Mouse (Mus musculus): ENCODE measurements around the gene Ankrd11.
"Not testable (repeated sequence)": the region's sequence is repeated elsewhere in the genome, so short reads cannot be mapped to it uniquely, and the experiment has no call there.

The Ankrd11 gene

DNA sequence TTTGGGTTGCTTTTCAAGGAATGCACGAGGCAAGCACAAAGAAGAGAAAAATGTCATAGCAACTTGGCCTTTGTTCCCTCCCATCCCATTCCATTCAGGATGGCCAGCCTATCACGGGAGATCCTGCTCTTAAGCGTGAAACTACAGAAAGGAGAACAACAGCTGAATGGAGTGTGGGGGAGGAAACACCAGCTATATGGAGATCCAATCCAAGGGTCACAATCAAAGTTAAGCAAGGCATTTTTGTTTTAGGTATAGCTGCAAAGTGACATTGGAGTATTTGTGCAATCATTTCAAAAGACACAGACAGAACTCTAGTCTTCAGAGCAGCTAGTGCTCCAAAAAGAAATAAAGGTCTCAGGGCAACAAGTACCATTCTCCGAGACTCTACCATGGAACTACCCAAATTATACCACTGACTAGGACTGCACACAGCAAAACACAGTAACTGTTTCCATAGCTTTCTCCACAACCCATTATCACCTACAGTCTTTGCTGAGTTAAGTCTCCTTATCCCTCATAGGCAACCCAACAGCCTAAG is 1.9 kb downstream of the Ankrd11 start:
- DNase-seq (ENCODE audit: low read depth, low spot score) = peak; percentile 74

DNA sequence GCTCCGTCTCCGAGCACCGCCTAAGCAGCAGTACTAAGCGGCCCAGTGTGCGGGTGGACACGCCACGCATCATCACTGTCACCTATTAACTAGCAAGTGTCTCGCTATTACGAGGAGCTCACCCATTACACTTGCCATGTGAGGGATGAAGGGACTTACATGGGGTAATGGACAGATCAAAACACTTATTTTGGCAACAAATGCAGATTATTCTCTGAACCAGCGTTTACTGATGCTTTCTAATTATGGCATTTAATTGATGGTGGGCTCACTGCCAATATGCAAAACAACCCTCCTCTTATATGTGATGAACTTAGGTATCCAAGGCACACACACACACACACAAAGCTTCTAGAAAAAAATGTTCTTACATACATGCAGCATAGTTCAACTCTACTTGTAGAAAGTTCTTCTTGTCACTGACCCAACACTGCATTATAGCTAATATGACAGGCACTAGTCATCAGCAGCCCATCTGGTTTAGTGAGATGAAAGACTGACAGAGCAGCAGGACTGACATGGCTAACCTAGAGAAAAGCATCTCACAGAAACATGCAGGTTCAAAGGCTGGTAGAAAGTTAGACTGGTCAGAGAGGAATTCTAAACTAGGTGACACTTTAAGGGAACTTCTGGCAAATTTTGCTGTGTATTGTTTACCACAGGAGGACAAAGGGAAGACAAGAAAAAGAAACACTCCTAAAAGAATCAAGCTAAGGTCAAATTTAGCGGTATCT is 2.5 kb downstream of the Ankrd11 start:
- peak; percentile 18 for DNase-seq (ENCODE audit: low read depth, low spot score)

DNA sequence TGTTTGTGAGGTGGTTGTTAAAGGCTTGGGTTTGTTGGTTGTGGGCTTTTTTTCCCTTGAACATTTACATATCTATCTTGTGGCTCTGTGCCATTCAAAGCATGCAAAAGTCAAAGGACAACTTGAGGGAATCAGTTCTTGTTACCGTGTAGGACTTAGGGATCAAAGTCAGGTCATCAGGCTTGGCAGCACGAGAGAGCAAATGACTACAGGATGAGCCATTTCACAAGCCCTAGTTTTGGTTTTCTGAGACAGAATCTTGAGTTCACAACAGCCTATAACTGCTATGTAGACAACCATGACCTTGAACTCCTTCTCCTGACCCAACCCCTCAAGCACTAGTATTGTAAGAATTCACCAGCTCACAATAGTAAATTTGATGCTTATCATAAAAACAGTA is 3.7 kb downstream of the Ankrd11 start:
- no peak for DNase-seq (ENCODE audit: low read depth, low spot score)

DNA sequence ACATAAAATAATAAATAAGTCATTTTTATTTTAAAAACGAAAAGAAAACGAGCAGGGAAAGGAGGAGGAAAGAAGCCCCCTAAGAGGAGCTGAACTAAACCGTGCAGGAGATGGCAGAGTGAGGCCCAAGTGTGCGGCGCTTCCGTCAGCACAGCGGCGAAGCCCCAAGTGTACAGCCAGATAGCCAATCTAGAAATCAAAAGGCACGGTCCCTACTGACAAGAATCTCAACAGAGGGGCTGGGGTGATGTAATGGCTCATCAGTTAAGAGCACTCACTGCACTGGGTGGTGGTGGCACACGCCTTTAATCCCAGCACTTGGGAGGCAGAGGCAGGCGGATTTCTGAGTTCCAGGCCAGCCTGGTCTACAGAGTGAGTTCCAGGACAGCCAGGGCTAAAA is 4.6 kb downstream of the Ankrd11 start:
- DNase-seq (ENCODE audit: low read depth, low spot score) = no peak

DNA sequence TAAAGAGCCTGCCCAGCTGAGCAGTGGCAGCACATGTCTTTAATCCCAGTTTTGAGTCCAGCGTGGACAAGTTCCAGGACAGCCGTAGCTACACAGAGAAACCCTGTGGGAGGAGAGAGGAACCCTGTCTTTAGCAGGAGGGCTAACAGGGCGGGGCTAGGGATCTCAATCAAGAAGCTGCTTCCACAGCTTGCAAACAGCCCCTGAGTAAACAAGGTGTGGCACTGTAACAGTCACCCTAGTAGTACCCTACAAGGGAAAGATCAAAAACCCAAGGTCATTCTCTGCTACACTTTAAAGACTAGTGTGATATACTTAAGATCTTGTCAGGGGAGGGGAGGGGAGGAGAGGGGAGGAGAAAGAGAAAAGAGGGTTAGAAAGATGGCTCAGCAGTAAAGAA is 5.1 kb downstream of the Ankrd11 start:
- no peak for DNase-seq (ENCODE audit: low read depth, low spot score)

DNA sequence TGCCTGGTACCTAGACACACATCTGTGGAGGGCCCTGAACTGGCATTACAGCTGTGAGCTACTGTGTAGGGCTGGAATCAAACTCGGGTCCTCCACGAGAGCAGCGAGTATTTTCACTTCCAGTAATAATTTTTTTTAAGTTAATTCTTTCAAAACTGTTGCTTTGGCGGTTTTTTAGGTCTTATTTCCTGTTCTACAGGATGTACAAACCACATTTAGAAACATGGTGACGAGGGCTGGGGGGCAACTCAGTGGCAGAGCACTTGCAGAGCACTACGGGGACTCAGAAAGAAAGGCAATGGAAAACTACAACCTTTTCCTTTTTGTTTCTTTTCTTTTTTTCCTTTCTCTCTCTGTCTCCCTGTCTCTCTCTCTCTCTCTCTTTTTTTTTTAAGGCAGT is 7.9 kb downstream of the Ankrd11 start:
- DNase-seq (ENCODE audit: low read depth, low spot score) = no peak

DNA sequence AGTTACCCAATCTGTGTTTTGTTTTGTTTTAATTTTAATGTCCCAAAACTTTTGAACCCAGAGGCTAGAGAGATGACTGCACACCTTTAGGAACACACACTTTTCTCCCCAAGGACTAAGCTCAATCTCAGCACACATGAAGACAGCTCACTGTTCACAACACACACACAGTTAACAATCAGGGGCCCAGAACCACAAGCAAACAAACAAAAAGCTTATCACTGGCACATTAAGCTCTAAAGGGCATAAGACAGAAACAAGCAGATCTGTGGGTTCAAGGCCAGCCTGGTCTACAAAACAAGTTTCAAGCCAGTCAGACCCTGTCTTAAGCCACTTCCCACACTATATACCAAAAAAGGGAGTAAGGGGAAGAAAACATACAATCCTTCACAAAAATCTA is 8.6 kb downstream of the Ankrd11 start:
- DNase-seq (ENCODE audit: low read depth, low spot score) = no peak

DNA sequence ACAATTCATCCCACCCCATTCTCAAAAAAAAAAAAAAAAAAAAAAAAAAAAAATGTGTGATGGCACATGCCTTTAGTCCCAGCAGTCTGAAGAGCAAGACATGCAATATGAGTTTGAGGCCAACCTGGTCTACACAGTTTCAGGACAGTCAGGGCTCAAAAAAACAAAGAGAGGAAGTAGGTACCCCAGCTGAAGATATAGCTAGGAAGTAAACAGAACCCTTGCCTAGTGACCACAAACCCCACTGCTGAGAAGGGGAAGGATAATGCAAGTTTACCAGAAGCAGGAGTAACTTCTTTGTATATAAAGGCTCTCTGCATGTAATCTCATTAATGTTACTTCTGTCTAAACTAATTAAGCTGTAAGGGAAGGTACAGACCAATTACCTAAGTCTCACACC is 9.3 kb downstream of the Ankrd11 start:
- no peak for DNase-seq (ENCODE audit: low read depth, low spot score)

DNA sequence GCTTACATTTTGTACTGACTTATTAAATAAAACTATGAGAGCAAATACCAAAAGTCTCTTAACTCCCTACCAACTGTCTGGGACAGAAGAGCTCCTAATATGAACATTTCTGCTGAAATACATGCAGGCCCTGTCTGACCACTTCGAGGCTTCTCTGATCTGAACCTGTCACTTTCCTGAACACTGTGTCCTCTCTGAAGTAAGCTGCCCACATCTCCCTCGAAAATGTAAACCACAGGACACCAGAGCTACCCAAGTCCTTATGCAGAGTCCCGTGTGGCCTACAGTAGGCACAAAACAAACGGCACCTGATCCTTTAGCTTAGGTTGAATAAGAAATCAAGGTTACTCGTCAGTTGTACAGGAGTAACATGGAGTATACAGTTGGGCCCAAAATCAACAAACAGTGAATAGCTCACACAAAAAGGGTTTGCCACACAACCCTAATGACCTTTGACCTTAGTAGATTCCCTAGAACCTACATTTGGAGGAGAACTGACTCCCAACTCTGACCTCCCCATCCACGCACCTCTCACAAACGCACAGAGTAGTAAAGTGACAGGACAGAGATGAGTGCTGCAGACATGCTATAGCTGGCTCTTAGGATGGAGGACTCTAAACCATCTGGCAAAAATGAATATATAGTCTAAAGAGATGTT is 10.6 kb downstream of the Ankrd11 start:
- no peak for DNase-seq (ENCODE audit: low read depth, low spot score)

DNA sequence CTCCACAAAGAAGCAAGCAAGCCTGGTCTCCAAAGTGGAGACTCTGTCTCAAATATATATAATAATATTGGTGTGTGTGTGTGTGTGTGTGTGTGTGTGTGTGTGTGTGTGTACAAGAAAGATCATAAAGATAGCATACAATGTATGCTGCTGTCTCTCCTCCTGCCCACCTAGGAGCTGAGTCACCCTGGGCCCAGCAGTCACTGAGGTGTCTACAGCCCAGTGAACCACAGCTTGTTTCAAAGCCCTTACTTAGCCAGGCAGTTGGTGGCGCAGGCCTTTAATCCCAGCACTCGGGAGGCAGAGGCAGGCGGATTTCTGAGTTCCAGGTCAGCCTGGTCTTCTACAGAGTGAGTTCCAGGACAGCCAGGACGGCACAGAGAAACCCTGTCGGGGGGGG is 12.0 kb downstream of the Ankrd11 start:
- DNase-seq (ENCODE audit: low read depth, low spot score) = not testable (repeated sequence)

DNA sequence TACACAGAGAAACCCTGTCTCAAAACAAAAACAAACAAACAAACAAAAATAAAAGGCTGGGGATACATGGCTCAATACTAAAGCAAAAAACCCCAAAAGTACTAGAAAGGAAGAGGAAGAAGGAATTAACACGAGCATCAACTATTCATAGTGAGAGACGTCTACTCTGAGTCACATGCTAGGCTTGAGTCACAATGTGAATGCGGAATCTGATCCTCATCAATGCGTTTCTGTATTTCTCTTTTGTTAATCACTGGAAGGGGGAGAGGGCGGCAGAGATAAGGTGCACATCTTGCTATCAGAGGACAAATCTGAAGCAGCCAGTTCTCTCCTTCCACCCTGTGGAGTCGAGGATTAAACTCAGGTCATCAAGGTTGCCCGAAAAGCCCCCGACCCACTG is 14.3 kb downstream of the Ankrd11 start:
- no peak for DNase-seq (ENCODE audit: low read depth, low spot score)

DNA sequence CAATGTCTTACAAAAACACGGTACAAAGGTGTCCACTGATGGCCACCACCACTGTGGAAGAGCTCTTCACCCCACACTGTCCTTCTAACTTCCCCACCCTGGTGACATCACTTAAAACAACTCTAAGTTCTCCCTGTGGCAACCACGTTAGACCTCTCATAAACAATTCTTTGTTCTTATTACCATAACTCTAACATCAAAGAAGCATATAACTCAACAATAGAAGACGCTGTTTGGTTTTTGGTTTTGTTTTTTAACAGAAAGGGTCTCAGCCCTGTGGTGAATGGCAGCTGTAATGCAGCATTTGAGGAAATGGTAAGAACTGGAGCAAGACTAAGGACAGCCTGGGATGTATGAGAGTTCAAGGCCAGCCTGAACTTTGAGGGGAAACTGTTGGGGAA is 16.1 kb downstream of the Ankrd11 start:
- no peak for DNase-seq (ENCODE audit: low read depth, low spot score)

DNA sequence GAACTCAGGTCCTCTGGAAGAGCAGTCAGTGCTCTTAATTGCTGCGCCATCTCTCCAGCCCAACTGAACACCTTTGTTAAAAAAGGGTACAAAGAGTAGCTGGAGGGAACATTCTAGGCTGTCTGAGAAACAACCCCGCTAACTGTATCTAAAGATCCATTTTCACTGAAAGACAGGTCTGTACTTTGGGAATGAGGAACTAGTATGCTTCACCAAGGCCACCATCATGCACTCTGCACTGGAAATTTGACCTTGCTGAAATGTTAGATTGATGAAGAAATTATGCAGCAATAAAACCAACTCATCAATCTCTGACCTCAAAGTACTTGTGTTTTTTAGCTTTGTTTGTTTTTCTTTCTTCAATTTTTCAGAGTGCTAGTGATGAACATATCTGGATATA is 17.9 kb downstream of the Ankrd11 start:
- no peak for DNase-seq (ENCODE audit: low read depth, low spot score)

DNA sequence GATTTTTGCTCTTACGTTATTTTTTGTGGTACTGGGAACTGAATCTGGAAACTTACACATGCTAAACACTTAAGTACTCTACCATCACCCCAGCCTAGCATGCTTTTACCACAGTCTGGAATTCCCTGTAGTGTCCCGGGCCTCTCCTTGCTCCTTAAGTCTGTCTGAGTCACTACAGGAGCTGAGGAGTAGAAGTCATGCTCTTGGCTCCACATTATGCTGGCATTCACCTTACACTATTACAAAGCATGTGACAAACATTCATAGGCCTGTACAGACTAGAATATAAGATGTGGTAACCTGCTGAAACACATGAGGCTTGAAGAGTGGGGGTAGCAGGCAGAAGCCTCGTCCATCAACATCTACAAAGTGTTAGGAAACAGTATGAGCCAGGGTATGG is 19.4 kb downstream of the Ankrd11 start:
- DNase-seq (ENCODE audit: low read depth, low spot score) = no peak

DNA sequence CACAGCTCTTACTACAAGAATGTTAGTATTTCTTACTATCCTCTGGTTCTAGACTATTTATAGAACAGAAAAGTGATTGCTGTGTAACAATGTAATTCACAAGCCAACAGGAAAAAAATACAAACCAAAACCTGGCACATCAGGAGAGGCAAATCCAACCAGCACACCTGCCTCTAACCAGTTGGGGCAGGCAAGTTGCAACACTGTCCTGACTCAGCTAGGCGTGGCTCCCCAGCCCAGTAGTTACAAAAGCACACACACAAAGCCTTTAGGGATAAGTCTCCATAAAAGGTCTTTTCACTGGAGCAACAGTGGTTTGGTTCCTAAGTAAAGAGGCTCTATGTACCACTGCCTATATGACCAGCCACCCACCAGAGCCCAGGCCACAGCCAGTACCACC is 20.8 kb downstream of the Ankrd11 start:
- no peak for DNase-seq (ENCODE audit: low read depth, low spot score)

DNA sequence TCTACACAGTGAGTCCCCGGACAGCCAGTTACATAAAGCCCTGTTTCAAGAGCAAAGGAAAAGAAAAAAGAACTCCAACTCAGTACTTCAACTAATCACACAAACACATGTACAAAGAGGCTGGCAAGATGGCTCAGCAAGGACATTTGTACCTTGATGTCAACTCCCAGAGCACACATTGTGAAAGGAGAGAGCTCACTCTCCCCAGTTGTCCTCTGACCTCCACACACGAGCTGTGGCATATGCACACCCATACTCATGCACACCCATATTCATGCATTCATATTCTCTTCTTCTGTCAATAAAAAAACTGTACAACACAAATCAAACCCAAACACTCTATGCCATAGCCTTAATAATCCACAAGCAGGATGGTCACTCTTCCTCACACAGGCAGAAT is 21.2 kb downstream of the Ankrd11 start:
- DNase-seq (ENCODE audit: low read depth, low spot score) = no peak

DNA sequence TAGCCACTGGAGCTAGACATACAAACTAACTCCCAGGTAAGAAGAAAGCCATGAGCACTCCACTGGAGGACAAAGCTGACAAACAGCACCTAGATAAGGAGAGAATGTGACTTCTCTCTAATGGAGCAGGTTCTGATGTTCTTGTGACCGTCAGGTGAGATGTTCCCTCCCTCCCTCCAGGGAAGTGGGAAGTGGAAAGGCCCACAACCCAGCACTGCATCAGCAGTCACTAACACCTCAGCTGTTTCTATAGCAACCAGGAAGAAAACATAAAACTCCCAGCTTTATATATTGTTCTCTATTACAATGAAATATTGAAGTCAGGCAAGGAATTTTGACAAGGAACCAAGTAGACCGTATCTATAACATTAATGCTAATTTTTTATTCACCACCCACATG is 22.0 kb downstream of the Ankrd11 start:
- DNase-seq (ENCODE audit: low read depth, low spot score) = no peak

DNA sequence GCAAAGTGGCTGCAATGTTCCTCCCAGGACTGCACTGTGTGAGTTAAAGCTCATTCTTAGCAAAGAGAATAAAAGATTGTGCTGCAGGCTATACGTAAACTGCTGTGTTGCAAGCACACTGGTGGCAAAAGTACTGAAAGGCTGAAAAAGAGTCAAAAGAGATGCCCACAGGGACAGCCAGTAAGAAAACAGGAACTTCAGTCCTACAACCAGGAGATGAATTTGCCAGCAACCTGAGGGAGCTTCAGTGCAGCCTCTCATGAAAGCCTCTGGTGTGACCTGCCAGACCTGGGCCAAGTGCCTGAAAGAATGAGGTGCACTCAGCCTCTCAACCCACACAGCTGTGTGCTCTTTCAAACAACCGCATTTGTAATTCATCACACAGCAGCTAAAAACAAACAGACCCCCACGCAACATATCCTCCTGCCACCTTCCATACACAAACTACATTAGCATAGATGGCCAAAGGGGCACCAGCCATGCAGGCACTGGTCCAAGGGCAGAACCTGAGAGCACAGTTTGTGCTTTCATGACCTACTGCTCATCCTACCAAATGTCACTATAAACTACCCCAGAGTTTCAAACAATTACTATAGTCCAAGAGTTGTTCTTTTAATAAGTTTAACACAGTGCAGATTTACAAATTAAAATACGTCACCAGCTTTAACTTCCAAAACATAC is 23.5 kb downstream of the Ankrd11 start:
- DNase-seq (ENCODE audit: low read depth, low spot score) = no peak

DNA sequence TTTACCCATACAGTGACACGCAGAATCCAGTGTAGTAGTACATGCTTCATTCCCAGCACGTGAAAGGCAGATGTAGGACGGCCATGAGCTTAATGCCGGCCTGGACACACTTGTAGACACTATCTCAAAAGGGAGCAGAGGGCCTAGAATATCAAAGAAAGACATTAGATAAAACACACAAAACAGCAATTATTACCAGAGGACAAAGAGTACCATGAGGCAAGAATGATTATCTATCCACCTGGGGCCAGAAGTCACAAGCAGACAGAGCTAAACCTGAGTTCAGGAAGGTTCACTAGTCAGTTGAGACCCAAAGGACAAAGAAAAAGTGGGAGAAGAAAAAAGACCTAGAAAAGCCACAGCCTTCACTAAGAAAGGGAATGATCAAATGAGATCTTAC is 24.9 kb downstream of the Ankrd11 start:
- no peak for DNase-seq (ENCODE audit: low read depth, low spot score)

DNA sequence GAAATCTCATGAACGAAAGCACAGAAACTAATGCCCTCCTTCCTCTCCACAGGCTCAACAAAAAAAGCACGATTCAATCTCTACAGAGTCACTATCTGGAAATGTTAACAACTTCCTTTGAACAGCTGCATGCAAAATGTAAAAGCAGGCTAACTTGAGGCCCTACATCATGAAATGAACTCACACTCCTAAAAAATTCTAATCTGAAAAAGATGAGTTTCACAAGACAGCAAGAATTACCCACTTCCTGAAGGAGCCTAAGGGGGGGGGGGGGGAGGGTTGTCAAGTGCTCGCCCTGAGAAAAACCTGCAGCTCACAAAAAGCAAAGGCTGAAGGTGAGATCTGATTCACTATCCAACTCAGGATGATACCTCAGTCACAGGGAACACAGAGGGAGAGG is 27.0 kb downstream of the Ankrd11 start:
- no peak for DNase-seq (ENCODE audit: low read depth, low spot score)

DNA sequence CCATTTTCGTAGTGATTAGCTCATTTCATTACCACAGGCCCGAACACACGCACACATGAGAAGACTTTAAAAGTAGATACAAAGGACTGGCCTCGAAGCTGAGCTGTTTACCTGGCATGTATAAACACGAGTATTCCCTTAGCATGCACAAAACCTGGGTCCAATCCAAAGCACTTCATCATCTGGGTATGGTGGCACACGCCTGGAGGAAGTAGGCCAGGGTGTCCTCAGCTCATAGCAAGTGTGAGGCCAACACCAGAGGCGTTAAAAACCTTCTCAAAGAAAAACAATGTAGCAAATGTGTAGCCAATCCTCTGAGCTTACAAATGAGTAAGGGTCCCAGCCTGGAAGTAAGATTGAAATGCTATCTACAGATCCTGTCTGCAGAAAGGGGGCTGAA is 27.6 kb downstream of the Ankrd11 start:
- DNase-seq (ENCODE audit: low read depth, low spot score) = no peak

DNA sequence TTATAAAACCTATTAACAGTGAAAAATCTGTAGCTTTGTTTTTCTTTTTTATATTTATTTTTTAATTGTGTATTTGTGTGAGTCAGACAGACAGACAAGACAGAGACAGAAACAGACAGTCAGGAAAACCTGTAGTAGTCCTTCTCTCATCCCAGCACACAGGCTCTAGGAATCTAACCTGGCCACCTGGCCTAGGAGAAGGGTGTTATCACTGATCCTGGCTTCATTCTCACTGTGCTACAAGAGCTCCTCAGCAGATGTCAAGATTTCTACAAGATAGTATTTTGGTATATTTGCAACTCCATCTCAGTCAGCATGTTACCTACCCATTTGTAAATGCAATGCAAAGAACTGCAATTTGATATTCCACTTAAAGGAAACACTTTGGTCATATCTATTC is 30.8 kb downstream of the Ankrd11 start:
- no peak for DNase-seq (ENCODE audit: low read depth, low spot score)

DNA sequence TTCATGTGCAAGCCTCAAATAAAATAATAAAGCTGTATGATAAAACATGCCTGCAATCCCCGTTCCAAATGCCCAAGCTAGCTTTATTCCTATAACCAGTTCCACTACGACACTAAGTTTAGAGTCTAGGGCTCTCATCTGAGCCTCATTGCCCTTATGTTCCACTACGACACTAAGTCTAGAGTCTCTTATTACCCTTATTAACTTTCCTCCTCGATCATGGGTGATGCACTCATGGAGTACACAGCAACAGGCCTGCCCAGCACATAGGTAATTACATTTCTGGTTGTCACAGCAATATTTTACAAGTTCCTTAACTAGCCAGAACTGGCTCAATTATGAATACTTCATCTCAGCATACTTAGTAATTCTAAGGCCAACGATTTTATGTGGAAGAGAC is 36.3 kb downstream of the Ankrd11 start:
- DNase-seq (ENCODE audit: low read depth, low spot score) = no peak
